Mouse (Mus musculus): ENCODE results near the gene Fancc.

DNA sequence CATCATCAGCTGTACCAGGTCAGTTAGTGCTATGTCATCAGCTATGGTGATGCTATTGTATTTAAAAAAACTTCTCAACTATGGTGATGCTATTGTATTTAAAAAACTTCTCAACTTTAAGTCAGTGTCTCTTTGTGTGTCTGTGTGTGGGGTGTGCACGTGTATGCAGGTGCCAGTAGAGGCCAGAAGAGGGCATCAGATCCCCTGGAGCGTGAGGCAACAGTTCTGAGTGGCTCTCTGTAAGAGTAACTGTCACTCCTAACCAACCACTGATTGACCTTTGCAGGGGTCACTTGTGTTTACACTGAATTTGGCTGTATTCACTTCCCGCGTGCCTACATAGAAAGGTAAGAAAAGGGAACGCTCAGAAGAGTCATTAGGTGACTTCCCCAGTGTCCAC is 10.7 kb upstream of the Fancc start:
- TF ChIP-seq CTCF (IDR thresholded peaks at IDR 0.05; ENCODE audit: control insufficient read depth, insufficient read depth, insufficient replicate concordance, low read depth, low read length) (no peak; the same call in 1 of the 2 replicates), POLR2A (IDR thresholded peaks at IDR 0.05; ENCODE audit: control insufficient read depth, low read depth, low read length) (no peak)

All from testis, adult 2 months (tissue).